Mouse (Mus musculus) erythroblast, embryonic 14.5 days (primary cell): ENCODE results near the gene Cnnm1. TPM values are rescaled to one million over a fixed set of nuclear protein-coding genes. Genes with fewer than 3 reads are reported as not detected.
"Not testable (repeated sequence)": the region's sequence is repeated elsewhere in the genome, so short reads cannot be mapped to it uniquely, and the experiment has no call there.

Experiments
- H3K27me3 ChIP-seq: 2 replicates; pipeline ENCODE4 v1.6.1; 2012; ENCODE audit warnings: inconsistent platforms; ENCODE audit not compliant: control insufficient read depth
- H3K36me3 ChIP-seq: 2 replicates; pipeline ENCODE4 v1.6.1; 2012; ENCODE audit warnings: mild to moderate bottlenecking, inconsistent platforms; ENCODE audit not compliant: control insufficient read depth
- H3K4me1 ChIP-seq: 2 replicates; pipeline ENCODE4 v1.6.1; 2012; ENCODE audit warnings: inconsistent platforms; ENCODE audit not compliant: control insufficient read depth
- H3K4me3 ChIP-seq: replicated peaks from 2 replicates; pipeline ENCODE3; 2012; ENCODE audit warnings: moderate library complexity, mild to moderate bottlenecking, inconsistent platforms
- H3K9me3 ChIP-seq: 2 replicates; pipeline ENCODE4 v1.6.1; 2012; ENCODE audit warnings: low read length, inconsistent platforms, mixed read lengths; ENCODE audit not compliant: control insufficient read depth
- GATA1 ChIP-seq: IDR thresholded peaks from 2 replicates; pipeline ENCODE4 v1.6.1; 2012; ENCODE audit warnings: low read length, inconsistent platforms, mixed read lengths
- TAL1 ChIP-seq: IDR thresholded peaks from 3 replicates; pipeline ENCODE4 v1.6.1; 2012; ENCODE audit warnings: low read length, inconsistent platforms, mixed read lengths
- polyA plus RNA-seq: library from polyadenylated mRNA; stranded (reverse); fragments of >175 nt; gene quantifications from 2 replicates; pipeline ENCODE4 v1.2.3, GENCODE M21; 2012

Cnnm1 gene
- polyA plus RNA-seq, 1 experiment: not detected

GRCm38 (mm10) chr19:43472781-43473180, 32.5 kb downstream of the Cnnm1 start:
- no peaks in the 10 kb centered on the region for H3K9me3 ChIP-seq
- no peak overlapping the region for H3K4me3 ChIP-seq
- peaks cover 2% of the 10 kb centered on the region; the same call in 1 of the 2 replicates for H3K4me1 ChIP-seq
- TF ChIP-seq TAL1 (no peak), GATA1 (no peak)
- H3K36me3 ChIP-seq: no peaks in the 10 kb centered on the region
- no peaks in the 10 kb centered on the region for H3K27me3 ChIP-seq

- Histone ChIP-seq H3K36me3 (no peaks in the 10 kb centered on the region), H3K9me3 (no peaks in the 10 kb centered on the region), H3K27me3 (no peaks in the 10 kb centered on the region), H3K4me3 (no peak overlapping the region), H3K4me1 (peaks cover 2% of the 10 kb centered on the region; the same call in 1 of the 2 replicates)
- TF ChIP-seq GATA1 (no peak), TAL1 (no peak)
Observed at GRCm38 (mm10) chr19:43475642-43476041, 35.4 kb downstream of the Cnnm1 start.

GRCm38 (mm10) chr19:43476063-43476462, 35.8 kb downstream of the Cnnm1 start:
- TF ChIP-seq GATA1 (no peak), TAL1 (no peak)

GRCm38 (mm10) chr19:43477436-43477835, 37.2 kb downstream of the Cnnm1 start:
- no peaks in the 10 kb centered on the region for H3K9me3 ChIP-seq
- H3K4me3 ChIP-seq: no peak overlapping the region
- TF ChIP-seq GATA1 (no peak), TAL1 (no peak)
- no peaks in the 10 kb centered on the region for H3K27me3 ChIP-seq
- H3K36me3 ChIP-seq: no peaks in the 10 kb centered on the region
- H3K4me1 ChIP-seq: peaks cover 2% of the 10 kb centered on the region; the same call in 1 of the 2 replicates

More at GRCm38 (mm10) chr19:43476063-43476462, 35.8 kb downstream of the Cnnm1 start:
- no peaks in the 10 kb centered on the region for H3K36me3 ChIP-seq
- no peaks in the 10 kb centered on the region for H3K9me3 ChIP-seq
- no peaks in the 10 kb centered on the region for H3K27me3 ChIP-seq
- H3K4me1 ChIP-seq: peaks cover 2% of the 10 kb centered on the region; the same call in 1 of the 2 replicates
- H3K4me3 ChIP-seq: no peak overlapping the region

- no peak overlapping the region for H3K4me3 ChIP-seq
- H3K9me3 ChIP-seq: no peaks in the 10 kb centered on the region
- no peaks in the 10 kb centered on the region for H3K27me3 ChIP-seq
- H3K36me3 ChIP-seq: no peaks in the 10 kb centered on the region
- TF ChIP-seq GATA1: no peak
- no peak for TF ChIP-seq TAL1
- peaks cover 2% of the 10 kb centered on the region; the same call in 1 of the 2 replicates for H3K4me1 ChIP-seq
Observed at GRCm38 (mm10) chr19:43478891-43479290, 38.7 kb downstream of the Cnnm1 start.

GRCm38 (mm10) chr19:43479431-43479830, 39.2 kb downstream of the Cnnm1 start:
- TF ChIP-seq GATA1 (no peak), TAL1 (no peak)
- Histone ChIP-seq H3K4me3 (no peak overlapping the region), H3K9me3 (no peaks in the 10 kb centered on the region), H3K36me3 (no peaks in the 10 kb centered on the region), H3K27me3 (peaks cover 1% of the 10 kb centered on the region; the same call in 1 of the 2 replicates), H3K4me1 (peaks cover 2% of the 10 kb centered on the region; the same call in 1 of the 2 replicates)

GRCm38 (mm10) chr19:43480512-43480911, 40.3 kb downstream of the Cnnm1 start:
- Histone ChIP-seq H3K36me3 (no peaks in the 10 kb centered on the region), H3K9me3 (no peaks in the 10 kb centered on the region), H3K27me3 (peaks cover 2% of the 10 kb centered on the region; the same call in 1 of the 2 replicates), H3K4me1 (peaks cover 2% of the 10 kb centered on the region; the same call in 1 of the 2 replicates), H3K4me3 (no peak overlapping the region)
- TF ChIP-seq TAL1 (no peak), GATA1 (no peak)

GRCm38 (mm10) chr19:43487429-43487828, 47.2 kb downstream of the Cnnm1 start:
- Histone ChIP-seq H3K4me1 (no peaks in the 10 kb centered on the region), H3K36me3 (no peaks in the 10 kb centered on the region), H3K4me3 (no peak overlapping the region), H3K27me3 (peaks cover 2% of the 10 kb centered on the region; the same call in 1 of the 2 replicates), H3K9me3 (no peaks in the 10 kb centered on the region)
- TF ChIP-seq GATA1 (no peak), TAL1 (no peak)

GRCm38 (mm10) chr19:43493316-43493715, 53.1 kb downstream of the Cnnm1 start:
- H3K9me3 ChIP-seq, H3K4me3 ChIP-seq, H3K36me3 ChIP-seq, H3K27me3 ChIP-seq: not testable (repeated sequence)
- H3K4me1 ChIP-seq: peaks cover 27% of the 10 kb centered on the region

- Histone ChIP-seq H3K4me1 (peaks cover 27% of the 10 kb centered on the region), H3K36me3 (peaks cover 5% of the 10 kb centered on the region), H3K27me3 (no peaks in the 10 kb centered on the region), H3K9me3 (no peaks in the 10 kb centered on the region), H3K4me3 (no peak overlapping the region)
- TF ChIP-seq TAL1: no peak
- TF ChIP-seq GATA1: no peak
Observed at GRCm38 (mm10) chr19:43493878-43494277, 53.6 kb downstream of the Cnnm1 start.
